Mouse (Mus musculus) testis, adult 2 months (tissue): ENCODE data around the gene Tmem131l.

Source experiments
- CTCF ChIP-seq: fragments of 200-500 bp; IDR thresholded peaks from 2 replicates; pipeline ENCODE4 v1.5.1; 2012; ENCODE audit warnings: low read depth, mild to moderate bottlenecking, inconsistent platforms, low read length, moderate library complexity; ENCODE audit not compliant: control insufficient read depth, insufficient read depth, insufficient replicate concordance
- POLR2A ChIP-seq: fragments of 200-500 bp; IDR thresholded peaks from 2 replicates; pipeline ENCODE4 v1.6.1; 2012; ENCODE audit warnings: low read depth, mild to moderate bottlenecking, inconsistent platforms, low read length, moderate library complexity; ENCODE audit not compliant: control insufficient read depth

DNA sequence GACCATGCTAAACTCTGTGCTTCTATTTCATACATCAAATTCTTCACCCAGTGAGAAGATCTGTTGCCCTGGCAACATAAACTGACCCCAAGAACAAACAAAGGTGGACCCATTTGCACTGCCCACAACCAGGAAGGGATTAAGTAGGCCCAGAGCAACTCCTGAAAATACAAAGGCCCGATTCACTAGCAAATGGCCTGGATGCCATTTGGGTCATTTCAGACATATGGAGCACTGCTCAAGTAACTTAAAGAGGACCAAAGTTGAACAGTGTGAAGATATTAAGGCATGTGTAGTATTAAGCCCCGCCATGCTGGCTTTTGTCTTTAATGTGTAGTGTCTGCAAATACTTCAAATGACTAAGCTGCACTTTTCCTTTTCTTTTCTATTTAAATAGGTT, 46.9 kb upstream of the Tmem131l start:
- TF ChIP-seq POLR2A (no peak), CTCF (no peak)
